Mouse (Mus musculus): ENCODE measurements around the gene C130050O18Rik.

DNA sequence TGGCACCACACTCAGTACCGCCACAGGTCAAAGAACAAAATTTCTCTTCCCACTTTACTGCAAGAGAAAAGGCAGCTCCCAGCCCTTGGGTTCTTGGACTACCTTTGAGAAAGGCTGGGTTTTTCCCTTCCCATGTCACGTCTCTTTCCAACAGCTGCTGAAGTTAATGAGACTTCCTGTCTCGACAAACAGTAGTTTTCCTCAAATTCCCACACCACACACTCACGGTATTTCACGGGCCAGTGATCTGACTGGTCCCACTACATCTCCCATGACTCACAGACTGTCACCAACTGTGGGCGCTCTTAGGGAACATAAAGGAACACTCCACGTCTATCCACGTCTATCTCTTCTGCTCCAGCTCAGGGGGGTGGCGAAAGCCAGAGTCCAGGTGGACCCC lies 20.1 kb downstream of the C130050O18Rik start:
- TF ChIP-seq ZNF384 (IDR thresholded peaks at IDR 0.05; ENCODE audit: low read depth, low read length) (no peak), MAFK (IDR thresholded peaks at IDR 0.05; ENCODE audit: insufficient read depth, low read depth, low read length) (no peak), ZC3H11A (IDR thresholded peaks at IDR 0.05; ENCODE audit: borderline replicate concordance, low read depth, low read length) (no peak)
